Comparison of ENCODE assay signal across 7 mouse cellular contexts in the genomic region with DNA sequence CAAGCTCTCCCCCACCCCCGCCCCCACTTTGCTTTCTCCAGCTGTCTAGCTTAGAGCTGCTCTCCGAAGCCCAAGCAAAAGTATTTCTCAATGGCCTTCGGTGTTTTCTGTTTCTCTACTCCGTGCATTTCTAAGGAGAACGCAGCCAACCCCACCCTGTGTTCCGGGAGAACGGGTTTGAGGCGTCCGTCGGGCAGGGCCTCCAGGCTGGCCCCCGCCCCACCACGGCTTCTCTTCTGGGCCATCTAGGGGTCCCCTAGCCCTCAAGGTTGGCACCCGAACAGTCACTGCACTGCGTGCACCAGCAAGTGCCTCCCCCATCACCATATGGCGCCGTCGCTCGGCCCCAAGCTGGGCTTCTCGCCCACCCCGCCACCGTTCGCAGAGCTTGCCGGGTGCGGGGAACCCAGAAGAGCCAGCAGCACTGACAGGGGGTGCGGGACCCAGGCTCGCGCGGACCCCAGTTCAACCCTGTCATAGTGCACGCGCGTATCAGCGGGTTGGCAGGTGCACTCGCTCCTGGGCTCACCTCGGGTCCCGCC. TPM values are rescaled to one million over a fixed set of nuclear protein-coding genes. Genes with fewer than 3 reads are reported as not detected.
A peak's percentile ranks its signal among the peaks of the same experiment; 100 is the strongest.
DNase-seq lines count a peak whose midpoint lies in the region; ATAC-seq and TF ChIP-seq lines count a peak whose summit lies in the region.

No protein-coding gene starts in this region.

- peak; percentile 37 for DNase-seq in 416B (ENCODE audit: low read depth)
- DNase-seq in CH12.LX (ENCODE audit: extremely low read depth), result no peak
- peak; percentile 73 for DNase-seq in forebrain, embryonic 14.5 days (ENCODE audit: low spot score)
- DNase-seq in intestine, embryonic 14.5 days (ENCODE audit: low spot score), result no peak
- DNase-seq in liver, result peak; percentile 8

- H3K27me3 ChIP-seq in CH12.LX (replicated peaks), result peaks cover 54% of the 10 kb centered on the region
- H3K27me3 ChIP-seq in forebrain, embryonic 14.5 days (replicated peaks; ENCODE audit: control insufficient read depth, insufficient read depth, low read length), result no peaks in the 10 kb centered on the region
- 0 out of 2 replicates have a peak, but pooled peaks cover 9% of the 10 kb centered on the region for H3K27me3 ChIP-seq in intestine, embryonic 14.5 days (replicated peaks; ENCODE audit: control insufficient read depth, insufficient read depth, low read length)
- H3K27me3 ChIP-seq in midbrain, embryonic 15.5 days (replicated peaks), result no peaks in the 10 kb centered on the region

- H3K4me2 ChIP-seq in CH12.LX (ENCODE audit: insufficient read depth, low read depth, poor library complexity, severe bottlenecking), result peak overlapping the region; percentile 60
- H3K4me2 ChIP-seq in forebrain, embryonic 14.5 days (ENCODE audit: low read length), result peak overlapping the region; percentile 81
- H3K4me2 ChIP-seq in intestine, embryonic 14.5 days (ENCODE audit: low read length), result peak overlapping the region; percentile 99
- H3K4me2 ChIP-seq in midbrain, embryonic 15.5 days, result peak overlapping the region; percentile 76

- 3% methylated on average over 34 of the region's 35 CpGs for WGBS in forebrain, embryonic 14.5 days
- WGBS in intestine, embryonic 14.5 days, result 2% methylated on average over 33 of the region's 35 CpGs
- whole genome bisulfite sequencing in midbrain, embryonic 15.5 days, result under 1% methylated on average over 35 of the region's 35 CpGs

- TF ChIP-seq RAD21 in CH12.LX (IDR thresholded peaks at IDR 0.05; ENCODE audit: low read depth, low read length), result no peak

- TF ChIP-seq EP300 in CH12.LX (IDR thresholded peaks at IDR 0.05; ENCODE audit: low read length), result no peak

- in situ Hi-C loops in CH12.LX (cut with MboI; ENCODE audit: low pct_ligation_motif_present, low pct_unique_long_range_greater_than_20kb, low sequenced_read_pairs), result no loop called here

- H3K4me1 ChIP-seq in CH12.LX (ENCODE audit: control insufficient read depth in 1 of 2, insufficient read depth in 2 of 2), result peaks cover 6 to 9% of the 10 kb centered on the region in 2 experiments; a peak in 3 of 4 replicates
- H3K4me1 ChIP-seq in forebrain, embryonic 14.5 days (ENCODE audit: control insufficient read depth, insufficient read depth, low read length), result no peaks in the 10 kb centered on the region
- H3K4me1 ChIP-seq in intestine, embryonic 14.5 days (replicated peaks; ENCODE audit: control insufficient read depth, insufficient read depth, low read length), result no peaks in the 10 kb centered on the region; the same call in 1 of the 2 replicates
- peaks cover 6% of the 10 kb centered on the region; the same call in 1 of the 2 replicates for H3K4me1 ChIP-seq in midbrain, embryonic 15.5 days

- TF ChIP-seq CTCF in CH12.LX (conservative IDR thresholded peaks at IDR 0.05 in 1 of 2, IDR thresholded peaks at IDR 0.05 in 1 of 2; ENCODE audit: low read depth in 2 of 2, low read length in 2 of 2), result no peak

- H3K27ac ChIP-seq in CH12.LX (ENCODE audit: insufficient read depth, low read depth), result no peak overlapping the region
- H3K27ac ChIP-seq in forebrain, embryonic 14.5 days (ENCODE audit: low read depth, low read length), result peak overlapping the region; percentile 86
- H3K27ac ChIP-seq in intestine, embryonic 14.5 days (ENCODE audit: low read depth), result no peak overlapping the region
- peak overlapping the region; percentile 57 for H3K27ac ChIP-seq in midbrain, embryonic 15.5 days

- peak overlapping the region; percentile 35 for H3K9ac ChIP-seq in CH12.LX (ENCODE audit: insufficient read depth, low read depth)
- H3K9ac ChIP-seq in forebrain, embryonic 14.5 days (ENCODE audit: low read length), result peak overlapping the region; percentile 76
- H3K9ac ChIP-seq in intestine, embryonic 14.5 days (ENCODE audit: low read length), result peak overlapping the region; percentile 53
- H3K9ac ChIP-seq in midbrain, embryonic 15.5 days, result peak overlapping the region; percentile 50

- peak; percentile 84 for ATAC-seq in forebrain, embryonic 14.5 days
- no peak; the same call in none of the 2 replicates for ATAC-seq in intestine, embryonic 14.5 days (replicated peaks; ENCODE audit: low FRiP score, low TSS enrichment, low read depth)
- ATAC-seq in midbrain, embryonic 15.5 days (replicated peaks), result peak; percentile 79
- no peak for ATAC-seq in erythroid progenitor cell, adult 5-6 weeks (replicated peaks; ENCODE audit: low FRiP score, poor library complexity, severe bottlenecking)

- no peaks in the 10 kb centered on the region for H3K9me3 ChIP-seq in CH12.LX (replicated peaks; ENCODE audit: low read length)
- H3K9me3 ChIP-seq in forebrain, embryonic 14.5 days (replicated peaks; ENCODE audit: control insufficient read depth, low read length), result no peaks in the 10 kb centered on the region
- no peaks in the 10 kb centered on the region for H3K9me3 ChIP-seq in intestine, embryonic 14.5 days (ENCODE audit: control insufficient read depth, low read length)
- no peaks in the 10 kb centered on the region for H3K9me3 ChIP-seq in midbrain, embryonic 15.5 days

- no peaks in the 10 kb centered on the region for H3K79me2 ChIP-seq in CH12.LX (replicated peaks; ENCODE audit: control insufficient read depth, extremely low read depth, insufficient read depth, poor library complexity, severe bottlenecking)

- TF ChIP-seq POLR2A in CH12.LX (IDR thresholded peaks at IDR 0.05; ENCODE audit: low read depth, low read length), result no peak

- dilution Hi-C loops in CH12.LX (cut with MboI; ENCODE audit: extremely low pct_ligation_motif_present, extremely low pct_unique_long_range_greater_than_20kb, low sequenced_read_pairs), result no loop called here

- H3K36me3 ChIP-seq in CH12.LX (replicated peaks in 1 of 2; ENCODE audit: control insufficient read depth in 1 of 2, insufficient read depth in 1 of 2, low read length in 1 of 2), result no peaks in the 10 kb centered on the region
- 0 out of 2 replicates have a peak, but pooled peaks cover 8% of the 10 kb centered on the region for H3K36me3 ChIP-seq in forebrain, embryonic 14.5 days (ENCODE audit: control insufficient read depth, insufficient read depth, low read length)
- H3K36me3 ChIP-seq in intestine, embryonic 14.5 days (ENCODE audit: control insufficient read depth, insufficient read depth, low read length), result no peaks in the 10 kb centered on the region
- H3K36me3 ChIP-seq in midbrain, embryonic 15.5 days (replicated peaks), result no peaks in the 10 kb centered on the region

- peak overlapping the region; percentile 53 to 73 (median 53) for H3K4me3 ChIP-seq in CH12.LX (replicated peaks in 1 of 3; ENCODE audit: low read depth in 2 of 3, low read length in 2 of 3, poor library complexity in 1 of 3)
- H3K4me3 ChIP-seq in forebrain, embryonic 14.5 days (ENCODE audit: low read depth, low read length), result peak overlapping the region; percentile 60
- peak overlapping the region; percentile 62 for H3K4me3 ChIP-seq in intestine, embryonic 14.5 days (ENCODE audit: low read depth, low read length)
- peak overlapping the region; percentile 60 for H3K4me3 ChIP-seq in midbrain, embryonic 15.5 days

RNA-seq across cellular contexts. Expression of a gene that starts 0.4 kb away (rescaled TPM):
- total RNA-seq in CH12.LX (2012; rRNA removed), result 2.0 and 3.7 TPM in 2 replicates
- 0.77 and 0.90 TPM in 2 replicates for total RNA-seq in CH12.LX (2014; rRNA removed)
- 0.35 and 0.91 TPM in 2 replicates for polyA plus RNA-seq in CH12.LX (2012; ENCODE audit: insufficient read length, low read depth)
- 23.0 and 24.6 TPM in 2 replicates for polyA plus RNA-seq in forebrain, embryonic 14.5 days (2014; fragmentation: Nextera tagmentation; extraction: Ambion mirVana)
- 18.4 and 21.5 TPM in 2 replicates for polyA plus RNA-seq in intestine, embryonic 14.5 days (2014; fragmentation: Nextera tagmentation; extraction: Ambion mirVana)
- 15.4 and 15.5 TPM in 2 replicates for polyA plus RNA-seq in midbrain, embryonic 15.5 days (2015; fragmentation: Nextera tagmentation; extraction: Ambion mirVana)
- total RNA-seq in erythroid progenitor cell, adult 5-6 weeks (2015; ENCODE audit: low replicate concordance), result 3.8 and 7.2 TPM in 2 replicates
- 5.0 and 11.6 TPM in 2 replicates for total RNA-seq in erythroid progenitor cell, adult 5-6 weeks (2017; ENCODE audit: low replicate concordance)

RNA-seq across cellular contexts. Expression of a gene that starts 9.7 kb away (rescaled TPM):
- total RNA-seq in CH12.LX (2012; rRNA removed) (not detected in 2 replicates), CH12.LX (2014; rRNA removed) (not detected in 2 replicates)
- polyA plus RNA-seq in CH12.LX (2012; ENCODE audit: insufficient read length, low read depth), result not detected in 2 replicates
- 3.5 and 5.3 TPM in 2 replicates for polyA plus RNA-seq in forebrain, embryonic 14.5 days (2014; fragmentation: Nextera tagmentation; extraction: Ambion mirVana)
- 3.8 and 4.2 TPM in 2 replicates for polyA plus RNA-seq in intestine, embryonic 14.5 days (2014; fragmentation: Nextera tagmentation; extraction: Ambion mirVana)
- polyA plus RNA-seq in midbrain, embryonic 15.5 days (2015; fragmentation: Nextera tagmentation; extraction: Ambion mirVana), result 13.4 and 14.1 TPM in 2 replicates
- not detected in 2 replicates for total RNA-seq in erythroid progenitor cell, adult 5-6 weeks (2015; ENCODE audit: low replicate concordance)
- total RNA-seq in erythroid progenitor cell, adult 5-6 weeks (2017; ENCODE audit: low replicate concordance), result not detected in 2 replicates

RNA-seq across cellular contexts. Expression of a gene that starts 9.8 kb away (rescaled TPM):
- 2.4 and 2.9 TPM in 2 replicates for total RNA-seq in CH12.LX (2012; rRNA removed)
- 2.4 and 2.9 TPM in 2 replicates for total RNA-seq in CH12.LX (2014; rRNA removed)
- polyA plus RNA-seq in CH12.LX (2012; ENCODE audit: insufficient read length, low read depth), result 0.87 and 1.6 TPM in 2 replicates
- 49.3 and 66.0 TPM in 2 replicates for polyA plus RNA-seq in forebrain, embryonic 14.5 days (2014; fragmentation: Nextera tagmentation; extraction: Ambion mirVana)
- polyA plus RNA-seq in intestine, embryonic 14.5 days (2014; fragmentation: Nextera tagmentation; extraction: Ambion mirVana), result 57.1 and 59.6 TPM in 2 replicates
- 49.3 and 52.4 TPM in 2 replicates for polyA plus RNA-seq in midbrain, embryonic 15.5 days (2015; fragmentation: Nextera tagmentation; extraction: Ambion mirVana)
- total RNA-seq in erythroid progenitor cell, adult 5-6 weeks (2015; ENCODE audit: low replicate concordance), result 13.8 TPM in 1 of 2 replicates, not detected in the other
- not detected in 2 replicates for total RNA-seq in erythroid progenitor cell, adult 5-6 weeks (2017; ENCODE audit: low replicate concordance)

RNA-seq across cellular contexts. Expression of a gene that starts 19.3 kb away (rescaled TPM):
- not detected in 2 replicates for total RNA-seq in CH12.LX (2012; rRNA removed)
- total RNA-seq in CH12.LX (2014; rRNA removed), result not detected in 2 replicates
- not detected in 2 replicates for polyA plus RNA-seq in CH12.LX (2012; ENCODE audit: insufficient read length, low read depth)
- polyA plus RNA-seq in forebrain, embryonic 14.5 days (2014; fragmentation: Nextera tagmentation; extraction: Ambion mirVana), result 47.3 and 66.7 TPM in 2 replicates
- 8.2 and 8.7 TPM in 2 replicates for polyA plus RNA-seq in intestine, embryonic 14.5 days (2014; fragmentation: Nextera tagmentation; extraction: Ambion mirVana)
- polyA plus RNA-seq in midbrain, embryonic 15.5 days (2015; fragmentation: Nextera tagmentation; extraction: Ambion mirVana), result 116 and 120 TPM in 2 replicates
- total RNA-seq in erythroid progenitor cell, adult 5-6 weeks (2015; ENCODE audit: low replicate concordance), result 1.3 TPM in 1 of 2 replicates, not detected in the other
- total RNA-seq in erythroid progenitor cell, adult 5-6 weeks (2017; ENCODE audit: low replicate concordance), result not detected in 2 replicates

RNA-seq across cellular contexts. Expression of a gene that starts 38.0 kb away (rescaled TPM):
- total RNA-seq in CH12.LX (2012; rRNA removed), result 4.0 and 4.4 TPM in 2 replicates
- 4.1 and 4.4 TPM in 2 replicates for total RNA-seq in CH12.LX (2014; rRNA removed)
- polyA plus RNA-seq in CH12.LX (2012; ENCODE audit: insufficient read length, low read depth), result 2.9 and 3.1 TPM in 2 replicates
- 19.8 and 23.6 TPM in 2 replicates for polyA plus RNA-seq in forebrain, embryonic 14.5 days (2014; fragmentation: Nextera tagmentation; extraction: Ambion mirVana)
- polyA plus RNA-seq in intestine, embryonic 14.5 days (2014; fragmentation: Nextera tagmentation; extraction: Ambion mirVana), result 11.7 and 12.8 TPM in 2 replicates
- 10.5 TPM in 2 replicates for polyA plus RNA-seq in midbrain, embryonic 15.5 days (2015; fragmentation: Nextera tagmentation; extraction: Ambion mirVana)
- total RNA-seq in erythroid progenitor cell, adult 5-6 weeks (2015; ENCODE audit: low replicate concordance), result 0.42 and 3.2 TPM in 2 replicates
- total RNA-seq in erythroid progenitor cell, adult 5-6 weeks (2017; ENCODE audit: low replicate concordance), result 0.51 TPM in 1 of 2 replicates, not detected in the other

Comparison
In these comparisons a context has a peak if more than half of its experiments do, and no peak if none do; other contexts are left out.
1. DNase-seq: peak in 416B (single experiment), forebrain, embryonic 14.5 days (single experiment) and liver (single experiment); none in CH12.LX (single experiment) and intestine, embryonic 14.5 days (single experiment).
2. H3K27ac ChIP-seq: peak in forebrain, embryonic 14.5 days (single experiment) and midbrain, embryonic 15.5 days (single experiment); none in CH12.LX (single experiment) and intestine, embryonic 14.5 days (single experiment).
3. ATAC-seq: peak in forebrain, embryonic 14.5 days (single experiment) and midbrain, embryonic 15.5 days (single experiment); none in intestine, embryonic 14.5 days (single experiment) and erythroid progenitor cell, adult 5-6 weeks (single experiment).
4. RNA of a gene that starts 9.8 kb away (polyA plus RNA-seq): 49.3 to 66.0 TPM in forebrain, embryonic 14.5 days, 57.1 to 59.6 TPM in intestine, embryonic 14.5 days and 49.3 to 52.4 TPM in midbrain, embryonic 15.5 days; 0.87 to 1.6 TPM in CH12.LX; every median in the first group is over 10 times any median in the second.
5. Peak in every context shown above with its lines, with median percentiles within 50 percentile points of each other: H3K4me2 ChIP-seq, H3K4me3 ChIP-seq and H3K9ac ChIP-seq.